Mouse (Mus musculus): ENCODE measurements around the gene Gm11562. TPM values are rescaled to one million over a fixed set of nuclear protein-coding genes. Genes with fewer than 3 reads are reported as not detected.
"Not testable (repeated sequence)": the region's sequence is repeated elsewhere in the genome, so short reads cannot be mapped to it uniquely, and the experiment has no call there.

The Gm11562 gene
- total RNA-seq, 2 experiments from 2014 or later: not detected

DNA sequence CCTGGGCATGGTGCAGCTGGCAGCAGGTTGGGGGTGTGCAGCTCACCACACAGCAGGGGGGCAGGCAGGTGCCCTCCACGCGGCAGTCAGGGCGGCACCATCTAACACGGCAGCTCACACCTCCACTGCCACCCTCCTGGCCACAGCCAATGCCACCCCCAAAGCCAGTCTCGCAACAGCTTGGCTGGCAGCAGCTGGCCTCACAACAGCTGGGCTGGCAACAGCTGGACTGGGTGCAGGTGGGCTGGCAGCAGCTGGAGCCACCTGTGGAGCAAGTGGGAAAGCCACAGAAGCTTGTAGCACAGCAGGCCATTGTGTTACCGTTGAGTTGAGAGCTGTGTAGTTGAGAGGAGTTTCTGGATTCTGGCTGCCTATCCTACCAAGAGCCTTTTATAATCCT lies 22.5 kb downstream of the Gm11562 start, which contains the start of gene Krtap9-3:
TSS of gene Krtap9-3 (minus strand) at position 364 of the 400 bp plus-strand sequence.
- intact Hi-C loops (cut with DNase I; ENCODE audit: low total_unique reads): not testable (repeated sequence)

DNA sequence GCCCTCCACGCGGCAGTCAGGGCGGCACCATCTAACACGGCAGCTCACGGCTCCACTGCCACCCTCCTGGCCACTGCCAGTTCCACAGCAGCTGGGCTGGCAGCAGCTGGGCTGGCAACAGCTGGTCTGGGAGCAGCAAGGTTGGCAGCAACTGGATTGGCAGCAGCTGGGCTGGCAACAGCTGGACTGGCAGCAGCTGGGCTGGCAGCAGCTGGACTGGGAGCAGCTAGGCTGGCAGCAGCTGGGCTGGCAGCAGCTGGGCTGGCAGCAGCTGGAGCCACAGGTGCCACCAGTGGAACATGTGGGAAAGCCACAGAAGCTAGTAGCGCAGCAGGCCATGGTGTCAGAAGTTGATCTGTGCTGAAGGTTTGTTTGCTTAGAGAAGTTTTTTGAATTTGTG lies 29.3 kb downstream of the Gm11562 start, which contains the start of gene Krtap1-3:
TSS of gene Krtap1-3 (minus strand) at position 359 of the 400 bp plus-strand sequence.
- intact Hi-C loops (cut with DNase I; ENCODE audit: low total_unique reads): no loop called here

More for the DNA sequence above, 22.5 kb downstream of the Gm11562 start, which contains the start of gene Krtap9-3:
- not testable (repeated sequence) for DNase-seq

DNA sequence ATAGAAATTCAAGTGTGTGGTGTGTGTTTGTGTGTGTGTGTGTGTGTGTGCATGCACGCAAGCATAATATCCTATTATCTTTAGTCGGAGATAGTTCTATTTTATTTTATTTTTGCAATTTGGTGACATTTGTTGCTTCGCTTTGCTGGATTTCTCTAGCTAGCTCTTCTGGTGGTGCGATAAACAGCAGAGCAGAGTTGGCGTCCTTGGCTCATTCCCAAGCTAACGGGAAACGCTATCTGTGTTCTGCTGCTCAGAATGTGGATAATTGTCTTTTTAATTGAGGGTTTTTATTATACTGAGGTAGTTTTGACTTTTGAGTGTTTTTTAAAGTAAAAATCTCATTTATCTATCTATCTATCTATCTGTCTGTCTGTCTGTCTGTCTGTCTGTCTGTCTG lies 35.1 kb downstream of the Gm11562 start:
- no peak for DNase-seq
- intact Hi-C loops (cut with DNase I; ENCODE audit: low total_unique reads): no loop called here

More for the DNA sequence above, 29.3 kb downstream of the Gm11562 start, which contains the start of gene Krtap1-3:
- DNase-seq: no peak

- intact Hi-C loops (cut with DNase I; ENCODE audit: low total_unique reads): no loop called here
- DNase-seq: no peak
Measured at GRCm38 (mm10) chr11:99583245-99583704, 37.0 kb downstream of the Gm11562 start, which contains the start of gene Krtap1-4. TSS of gene Krtap1-4 (minus strand) at chr11:99583654.

DNA sequence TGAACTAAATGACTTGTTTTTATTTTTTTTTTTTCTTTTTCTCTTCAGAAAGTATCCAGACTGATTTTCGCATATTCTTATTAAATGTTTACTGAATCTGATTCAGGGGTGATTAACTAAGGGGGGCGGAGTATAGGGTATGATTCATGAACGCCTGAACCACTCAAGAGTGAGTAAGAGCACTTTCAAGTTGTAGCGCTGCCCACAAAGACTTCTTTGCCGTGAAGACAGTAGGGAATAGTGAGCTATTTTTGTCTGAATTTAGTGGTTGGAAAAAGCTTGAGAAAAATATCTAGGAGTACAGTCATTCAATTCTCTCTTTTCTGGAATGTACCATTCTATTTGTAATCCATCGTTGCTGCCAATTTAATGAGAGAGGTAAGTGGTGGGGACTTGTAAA lies 38.7 kb downstream of the Gm11562 start:
- intact Hi-C loops (cut with DNase I; ENCODE audit: low total_unique reads): no loop called here
- DNase-seq: no peak

GRCm38 (mm10) chr11:99581051-99581450 lies 39.2 kb downstream of the Gm11562 start:
- DNase-seq: no peak
- intact Hi-C loops (cut with DNase I; ENCODE audit: low total_unique reads): no loop called here

DNA sequence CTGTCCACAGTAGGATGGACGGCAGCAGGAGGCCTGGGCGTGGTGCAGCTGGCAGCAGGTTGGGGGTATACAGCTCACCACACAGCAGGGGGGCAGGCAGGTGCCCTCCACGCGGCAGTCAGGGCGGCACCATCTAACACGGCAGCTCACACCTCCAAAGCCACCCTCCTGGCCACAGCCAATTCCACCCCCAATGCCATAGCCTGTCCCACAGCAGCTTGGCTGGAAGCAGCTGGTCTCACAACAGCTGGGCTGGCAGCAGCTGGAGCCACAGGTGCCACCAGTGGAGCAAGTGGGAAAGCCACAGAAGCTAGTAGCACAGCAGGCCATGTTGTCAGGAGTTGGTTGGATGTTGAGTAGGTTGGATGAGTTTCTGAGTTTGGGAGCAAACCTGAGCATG lies 39.6 kb downstream of the Gm11562 start, which contains the start of gene Krtap1-5:
TSS of gene Krtap1-5 (minus strand) at position 381 of the 400 bp plus-strand sequence.
- intact Hi-C loops (cut with DNase I; ENCODE audit: low total_unique reads): no loop called here
- DNase-seq: no peak

DNA sequence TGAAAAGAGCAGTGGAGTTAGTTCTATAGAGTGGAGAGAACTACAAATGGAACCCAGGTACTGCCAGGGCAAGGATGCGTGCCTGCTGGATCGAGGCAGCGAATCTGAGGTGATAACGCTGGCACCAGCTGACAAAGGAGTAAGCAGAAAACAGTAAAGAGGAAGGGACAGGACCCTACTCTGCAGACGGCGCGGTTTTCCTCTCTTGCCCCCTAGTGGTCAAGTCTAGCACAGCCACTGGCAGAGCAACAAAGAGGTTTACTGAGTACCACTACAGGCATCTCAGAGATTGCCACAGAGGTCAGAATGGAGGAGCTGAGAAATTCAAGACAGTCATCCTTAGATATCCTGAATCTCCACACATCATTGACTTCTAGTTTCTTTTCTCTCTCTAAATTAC lies 46.1 kb downstream of the Gm11562 start:
- intact Hi-C loops (cut with DNase I; ENCODE audit: low total_unique reads): no loop called here
- DNase-seq: peak; percentile 52

- intact Hi-C loops (cut with DNase I; ENCODE audit: low total_unique reads): no loop called here
- no peak for DNase-seq
Measured at GRCm38 (mm10) chr11:99573164-99573563, 47.1 kb downstream of the Gm11562 start.

Other genes with a start within 250 kb of the Gm11562 start
- not detected for gene Krt28, start 245.5 kb downstream of the Gm11562 start, total RNA-seq (2021)
- gene Krt10, start 231.1 kb downstream of the Gm11562 start, total RNA-seq (2021): 1 to 10 TPM; 4.5 to 5.7 TPM
- gene Krt12, start 198.2 kb downstream of the Gm11562 start, total RNA-seq (2021): not detected
- under 1 TPM; 0.27 TPM for gene Krt20, start 182.3 kb downstream of the Gm11562 start, total RNA-seq (2021)
- gene Krt23, start 127.3 kb downstream of the Gm11562 start, total RNA-seq (2021): not detected
- not detected for gene Krt39, start 99.1 kb downstream of the Gm11562 start, total RNA-seq (2021)
- gene Krt40, start 77.3 kb downstream of the Gm11562 start, total RNA-seq (2021): not detected
- gene Krtap3-3, start 69.6 kb downstream of the Gm11562 start, total RNA-seq (2021): not detected
- not detected for gene Krtap3-2, start 63.6 kb downstream of the Gm11562 start, total RNA-seq (2021)
- not detected for gene Gm11939, start 61.0 kb downstream of the Gm11562 start, total RNA-seq (2021)
- not detected for gene Krtap3-1, start 53.8 kb downstream of the Gm11562 start, total RNA-seq (2021)
- gene Krtap1-5, start 39.4 kb downstream of the Gm11562 start, total RNA-seq (2021): not detected
- not detected for gene Krtap1-4, start 36.8 kb downstream of the Gm11562 start, total RNA-seq (2021)
- not detected for gene Krtap1-3, start 29.1 kb downstream of the Gm11562 start, total RNA-seq (2021)
- gene Krtap9-3, start 22.3 kb downstream of the Gm11562 start, total RNA-seq (2021): not detected
- gene Gm11938, start 17.1 kb downstream of the Gm11562 start, total RNA-seq (2021): not detected
- gene Gm11937, start 10.2 kb downstream of the Gm11562 start, total RNA-seq (2021): not detected
- gene Krtap2-4, start 5.6 kb downstream of the Gm11562 start, total RNA-seq (2021): not detected
- gene Krtap4-1, start 7.8 kb upstream of the Gm11562 start, total RNA-seq (2021): not detected
- gene Krtap4-2, start 14.6 kb upstream of the Gm11562 start, total RNA-seq (2021): not detected
- gene Krtap4-7, start 23.7 kb upstream of the Gm11562 start, total RNA-seq (2021): not detected
- not detected for gene Gm11555, start 29.8 kb upstream of the Gm11562 start, total RNA-seq (2021)
- not detected for gene Gm11563, start 38.5 kb upstream of the Gm11562 start, total RNA-seq (2021)
- not detected for gene Krtap4-6, start 45.5 kb upstream of the Gm11562 start, total RNA-seq (2021)
- not detected for gene Gm14190, start 70.3 kb upstream of the Gm11562 start, total RNA-seq (2021)
- gene Gm14180, start 113.9 kb upstream of the Gm11562 start, total RNA-seq (2021): not detected
- gene Gm11595, start 152.5 kb upstream of the Gm11562 start, total RNA-seq (2021): not detected
- not detected for gene Krtap4-8, start 160.3 kb upstream of the Gm11562 start, total RNA-seq (2021)
- not detected for gene Krtap4-9, start 164.8 kb upstream of the Gm11562 start, total RNA-seq (2021)
- gene Gm11596, start 173.0 kb upstream of the Gm11562 start, total RNA-seq (2021): not detected
- not detected for gene Gm11569, start 178.5 kb upstream of the Gm11562 start, total RNA-seq (2021)
- not detected for gene Gm11554, start 184.0 kb upstream of the Gm11562 start, total RNA-seq (2021)
- not detected for gene Krtap4-13, start 189.5 kb upstream of the Gm11562 start, total RNA-seq (2021)
- gene Gm11564, start 195.2 kb upstream of the Gm11562 start, total RNA-seq (2021): not detected
- gene 2300003K06Rik, start 217.6 kb upstream of the Gm11562 start, total RNA-seq (2021): not detected
- not detected for gene Krtap4-16, start 231.2 kb upstream of the Gm11562 start, total RNA-seq (2021)
- gene Gm11568, start 237.5 kb upstream of the Gm11562 start, total RNA-seq (2021): not detected
- gene Gm11559, start 244.0 kb upstream of the Gm11562 start, total RNA-seq (2021): not detected